Mouse (Mus musculus): ENCODE results near the gene Zbtb20.

The Zbtb20 gene

GRCm38 (mm10) chr16:43650355-43651080 is 774.8 kb downstream of the Zbtb20 start:
- no peak for DNase-seq (ENCODE audit: low read depth, low spot score)

GRCm38 (mm10) chr16:43653288-43653687 is 777.6 kb downstream of the Zbtb20 start:
- no peak for DNase-seq (ENCODE audit: low read depth, low spot score)

GRCm38 (mm10) chr16:43654269-43654668 is 778.6 kb downstream of the Zbtb20 start:
- DNase-seq (ENCODE audit: low read depth, low spot score) = no peak

- DNase-seq (ENCODE audit: low read depth, low spot score) = peak; percentile 61
Observed at GRCm38 (mm10) chr16:43655183-43655787, 779.6 kb downstream of the Zbtb20 start.

GRCm38 (mm10) chr16:43661576-43661975 is 785.9 kb downstream of the Zbtb20 start:
- DNase-seq (ENCODE audit: low read depth, low spot score) = no peak

- DNase-seq (ENCODE audit: low read depth, low spot score) = no peak
Observed at GRCm38 (mm10) chr16:43662124-43663004, 786.7 kb downstream of the Zbtb20 start.

- peak; percentile 75 for DNase-seq (ENCODE audit: low read depth, low spot score)
Observed at GRCm38 (mm10) chr16:43663978-43664579, 788.4 kb downstream of the Zbtb20 start, which contains the start of gene Tigit. Gene Tigit, minus strand, starts transcription at chr16:43664146.

- peak; percentile 50 for DNase-seq (ENCODE audit: low read depth, low spot score)
Observed at GRCm38 (mm10) chr16:43664861-43665260, 789.2 kb downstream of the Zbtb20 start.

- no peak for DNase-seq (ENCODE audit: low read depth, low spot score)
Observed at GRCm38 (mm10) chr16:43668294-43668693, 792.6 kb downstream of the Zbtb20 start.

GRCm38 (mm10) chr16:43671972-43672371 is 796.3 kb downstream of the Zbtb20 start:
- DNase-seq (ENCODE audit: low read depth, low spot score) = no peak

- no peak for DNase-seq (ENCODE audit: low read depth, low spot score)
Observed at GRCm38 (mm10) chr16:43672697-43673096, 797.0 kb downstream of the Zbtb20 start.

GRCm38 (mm10) chr16:43674400-43674799 is 798.7 kb downstream of the Zbtb20 start:
- no peak for DNase-seq (ENCODE audit: low read depth, low spot score)

- DNase-seq (ENCODE audit: low read depth, low spot score) = no peak
Observed at GRCm38 (mm10) chr16:43687968-43688367, 812.3 kb downstream of the Zbtb20 start.

GRCm38 (mm10) chr16:43690211-43690690 is 814.6 kb downstream of the Zbtb20 start:
- no peak for DNase-seq (ENCODE audit: low read depth, low spot score)

- DNase-seq (ENCODE audit: low read depth, low spot score) = no peak
Observed at GRCm38 (mm10) chr16:43690912-43691311, 815.2 kb downstream of the Zbtb20 start.

GRCm38 (mm10) chr16:43691741-43692140 is 816.1 kb downstream of the Zbtb20 start:
- no peak for DNase-seq (ENCODE audit: low read depth, low spot score)

Measured in 3T3-L1 (cell line).